Mouse (Mus musculus): ENCODE measurements around the gene Avpr2. TPM values are rescaled to one million over a fixed set of nuclear protein-coding genes. Genes with fewer than 3 reads are reported as not detected.
A peak's percentile ranks its signal among the peaks of the same experiment; 100 is the strongest.

Gene Avpr2
- polyA plus RNA-seq, 1 experiment from 2014 or later: 23.3 TPM

DNA sequence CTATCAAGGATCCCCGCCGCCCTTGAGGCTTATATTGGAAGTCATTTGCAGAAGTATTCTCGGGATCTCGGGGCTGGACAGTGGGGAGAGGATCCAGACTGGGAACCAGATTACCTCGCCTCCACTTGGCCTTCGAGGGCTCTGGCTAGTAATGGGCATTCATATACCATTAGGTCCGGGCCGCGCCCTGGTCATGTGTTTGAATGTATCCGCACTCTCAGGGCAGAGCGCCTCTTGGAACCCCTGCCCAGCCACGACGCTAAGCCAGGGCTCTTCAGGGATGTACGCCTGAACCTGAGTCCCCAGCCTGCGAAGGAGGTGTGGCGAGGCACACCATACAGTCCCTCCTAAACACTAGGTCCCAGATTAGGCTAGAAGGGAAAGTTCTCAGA is 10.9 kb upstream of the Avpr2 start:
- DNase-seq (ENCODE audit: low spot score) (peak; percentile 0), ATAC-seq (replicated peaks; ENCODE audit: low FRiP score, low read depth) (peak; percentile 48)
- no peaks in the 10 kb centered on the region for H3K9me3 ChIP-seq (replicated peaks; ENCODE audit: low read length)
- peak overlapping the region; percentile 27 for H3K4me3 ChIP-seq (replicated peaks; ENCODE audit: low read depth, low read length)
- no peaks in the 10 kb centered on the region for H3K36me3 ChIP-seq (ENCODE audit: insufficient read depth, low read length)
- no peak overlapping the region for H3K9ac ChIP-seq (ENCODE audit: low read depth, low read length)
- H3K27me3 ChIP-seq (ENCODE audit: insufficient read depth, low read length): no peaks in the 10 kb centered on the region
- WGBS: 32% methylated on average over 16 of the region's 16 CpGs
- H3K4me1 ChIP-seq (replicated peaks; ENCODE audit: insufficient read depth, low read length): no peaks in the 10 kb centered on the region
- no peak for TF ChIP-seq CTCF (IDR thresholded peaks at IDR 0.05; ENCODE audit: low read depth)
- peak overlapping the region; percentile 59 for H3K4me2 ChIP-seq (ENCODE audit: low read length)
- H3K27ac ChIP-seq: peak overlapping the region; percentile 84

DNA sequence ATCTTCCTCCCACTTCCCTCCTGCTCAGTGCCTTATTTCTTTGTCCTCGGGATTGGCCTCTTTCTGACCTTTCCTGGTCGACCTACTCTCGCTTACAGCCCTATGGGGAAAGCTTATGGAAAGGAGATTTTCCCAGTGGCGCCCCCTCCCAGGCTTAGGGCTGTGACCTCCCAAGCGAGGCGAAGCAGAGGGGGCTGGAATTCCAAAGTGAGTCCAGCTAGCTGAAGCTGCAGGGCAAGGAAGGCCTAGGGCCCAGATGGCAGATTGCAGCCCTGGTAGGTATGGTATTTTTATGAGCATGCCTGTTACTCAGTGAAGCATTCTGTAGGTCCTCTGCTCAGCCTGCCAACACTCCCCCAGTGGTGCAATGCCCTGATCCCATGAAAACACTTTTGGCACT is 10.4 kb upstream of the Avpr2 start:
- WGBS: 18% methylated on average over 6 of the region's 6 CpGs

DNA sequence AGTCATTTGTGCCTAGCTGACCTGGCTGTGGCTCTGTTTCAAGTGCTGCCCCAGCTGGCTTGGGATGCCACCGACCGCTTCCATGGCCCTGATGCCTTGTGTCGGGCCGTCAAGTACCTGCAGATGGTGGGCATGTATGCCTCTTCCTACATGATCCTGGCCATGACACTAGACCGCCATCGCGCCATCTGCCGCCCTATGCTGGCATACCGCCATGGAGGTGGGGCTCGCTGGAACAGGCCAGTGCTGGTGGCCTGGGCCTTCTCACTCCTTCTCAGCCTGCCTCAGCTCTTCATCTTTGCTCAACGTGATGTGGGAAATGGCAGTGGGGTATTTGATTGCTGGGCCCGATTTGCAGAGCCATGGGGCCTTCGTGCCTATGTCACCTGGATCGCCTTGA is 931 bp downstream of the Avpr2 start:
- Histone ChIP-seq H3K36me3 (ENCODE audit: insufficient read depth, low read length) (no peaks in the 10 kb centered on the region), H3K4me1 (replicated peaks; ENCODE audit: insufficient read depth, low read length) (no peaks in the 10 kb centered on the region), H3K9ac (ENCODE audit: low read depth, low read length) (no peak overlapping the region), H3K9me3 (replicated peaks; ENCODE audit: low read length) (no peaks in the 10 kb centered on the region), H3K27ac (no peak overlapping the region), H3K4me2 (ENCODE audit: low read length) (no peak overlapping the region), H3K4me3 (replicated peaks; ENCODE audit: low read depth, low read length) (no peak overlapping the region), H3K27me3 (ENCODE audit: insufficient read depth, low read length) (no peaks in the 10 kb centered on the region)
- DNase-seq (ENCODE audit: low spot score): no peak
- no peak for ATAC-seq (replicated peaks; ENCODE audit: low FRiP score, low read depth)
- 86% methylated on average over 14 of the region's 14 CpGs for WGBS
- no peak for TF ChIP-seq CTCF (IDR thresholded peaks at IDR 0.05; ENCODE audit: low read depth)

More for the DNA sequence above, 10.4 kb upstream of the Avpr2 start:
- ATAC-seq (replicated peaks; ENCODE audit: low FRiP score, low read depth) (peak; percentile 90), DNase-seq (ENCODE audit: low spot score) (peak; percentile 59)
- H3K36me3 ChIP-seq (ENCODE audit: insufficient read depth, low read length): no peaks in the 10 kb centered on the region
- H3K27ac ChIP-seq: peak overlapping the region; percentile 84
- TF ChIP-seq CTCF (IDR thresholded peaks at IDR 0.05; ENCODE audit: low read depth): peak; percentile 36
- no peaks in the 10 kb centered on the region for H3K27me3 ChIP-seq (ENCODE audit: insufficient read depth, low read length)
- no peak overlapping the region; the same call in 1 of the 2 replicates for H3K4me2 ChIP-seq (ENCODE audit: low read length)
- H3K4me1 ChIP-seq (replicated peaks; ENCODE audit: insufficient read depth, low read length): no peaks in the 10 kb centered on the region
- H3K9me3 ChIP-seq (replicated peaks; ENCODE audit: low read length): no peaks in the 10 kb centered on the region
- H3K4me3 ChIP-seq (replicated peaks; ENCODE audit: low read depth, low read length): no peak overlapping the region
- H3K9ac ChIP-seq (ENCODE audit: low read depth, low read length): no peak overlapping the region

DNA sequence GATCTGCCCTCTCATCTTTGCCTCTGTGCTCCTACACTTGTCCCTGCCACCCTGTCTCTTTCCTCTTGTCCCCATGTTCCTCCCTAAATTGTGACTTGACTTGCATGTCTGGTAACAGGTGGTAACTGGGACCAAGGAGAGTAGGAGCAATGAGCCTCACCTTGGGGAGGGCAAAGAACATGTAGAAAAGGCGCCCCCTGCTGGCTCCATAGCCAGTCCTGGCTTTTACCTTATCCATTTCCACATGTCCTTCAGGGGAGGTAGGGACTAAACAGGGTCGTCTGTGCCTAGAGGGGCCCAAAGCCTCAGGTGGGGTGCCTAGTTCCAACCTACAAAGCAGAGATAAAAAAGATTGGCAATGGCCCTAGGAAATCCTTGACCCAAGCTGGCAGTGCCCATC is 3.8 kb downstream of the Avpr2 start, which contains the start of gene L1cam:
Gene L1cam, minus strand, starts transcription at position 387 of the 400 bp plus-strand sequence.
- H3K27ac ChIP-seq: no peak within 1 kb of the TSS
- WGBS: 20% methylated on average over 2 of the region's 2 CpGs
- no peak for ATAC-seq (replicated peaks; ENCODE audit: low FRiP score, low read depth)
- peak; percentile 45 for DNase-seq (ENCODE audit: low spot score)
- H3K4me1 ChIP-seq (replicated peaks; ENCODE audit: insufficient read depth, low read length): no peaks in the 10 kb centered on the region
- H3K27me3 ChIP-seq (ENCODE audit: insufficient read depth, low read length): no peaks in the 10 kb centered on the region
- H3K9ac ChIP-seq (ENCODE audit: low read depth, low read length): no peak within 1 kb of the TSS
- no peaks in the 10 kb centered on the region for H3K9me3 ChIP-seq (replicated peaks; ENCODE audit: low read length)
- no peak within 1 kb of the TSS for H3K4me3 ChIP-seq (replicated peaks; ENCODE audit: low read depth, low read length)
- H3K4me2 ChIP-seq (ENCODE audit: low read length): no peak within 1 kb of the TSS
- TF ChIP-seq CTCF (IDR thresholded peaks at IDR 0.05; ENCODE audit: low read depth): peak; percentile 64
- no peaks in the 10 kb centered on the region for H3K36me3 ChIP-seq (ENCODE audit: insufficient read depth, low read length)

DNA sequence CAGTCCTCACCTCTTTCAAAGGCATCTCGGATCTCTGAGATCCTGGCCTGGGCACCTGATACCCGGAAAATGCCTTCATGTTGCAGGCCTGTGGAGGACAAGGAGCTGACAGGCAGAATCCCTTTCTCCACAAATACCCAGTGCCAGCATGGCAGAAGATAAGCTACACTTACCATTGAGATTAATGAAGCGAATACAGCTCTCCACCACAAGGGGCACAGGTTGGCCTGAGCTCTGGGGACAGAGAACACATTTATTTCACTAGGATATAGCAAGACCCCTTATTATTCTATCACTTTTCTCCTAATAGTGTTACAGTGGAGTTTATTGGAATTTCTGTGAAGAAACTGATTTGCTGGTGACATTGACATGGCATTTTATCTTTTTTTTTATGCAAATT is 6.1 kb downstream of the Avpr2 start:
- WGBS: 74% methylated on average over 3 of the region's 3 CpGs
- no peaks in the 10 kb centered on the region for H3K27me3 ChIP-seq (ENCODE audit: insufficient read depth, low read length)
- DNase-seq (ENCODE audit: low spot score): peak; percentile 11

DNA sequence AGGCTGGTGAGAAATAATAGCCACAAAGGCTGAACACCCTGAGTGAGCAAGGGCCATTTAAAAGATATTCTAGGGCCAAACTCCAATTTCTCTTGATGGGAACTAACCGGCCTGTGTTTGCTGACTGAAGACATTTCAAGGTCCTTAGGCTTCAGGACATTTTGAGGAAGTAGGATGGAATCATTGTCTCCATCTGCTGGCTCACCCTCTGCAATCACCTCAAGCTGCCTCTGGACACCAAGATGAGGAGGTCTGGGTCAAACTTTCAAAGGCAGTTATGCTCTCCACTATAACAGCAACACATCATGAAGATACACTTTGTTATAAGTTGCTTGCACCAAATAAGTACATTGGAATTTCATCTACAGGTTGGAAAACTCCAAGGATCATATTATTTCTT is 18.1 kb downstream of the Avpr2 start:
- Histone ChIP-seq H3K27ac (no peak overlapping the region), H3K36me3 (ENCODE audit: insufficient read depth, low read length) (no peaks in the 10 kb centered on the region), H3K9me3 (replicated peaks; ENCODE audit: low read length) (no peaks in the 10 kb centered on the region), H3K9ac (ENCODE audit: low read depth, low read length) (no peak overlapping the region), H3K27me3 (ENCODE audit: insufficient read depth, low read length) (no peaks in the 10 kb centered on the region), H3K4me3 (replicated peaks; ENCODE audit: low read depth, low read length) (no peak overlapping the region), H3K4me2 (ENCODE audit: low read length) (no peak overlapping the region), H3K4me1 (replicated peaks; ENCODE audit: insufficient read depth, low read length) (no peaks in the 10 kb centered on the region)
- 86% methylated on average over 1 of the region's 1 CpGs for WGBS
- TF ChIP-seq CTCF (IDR thresholded peaks at IDR 0.05; ENCODE audit: low read depth): no peak
- ATAC-seq (replicated peaks; ENCODE audit: low FRiP score, low read depth) (no peak), DNase-seq (ENCODE audit: low spot score) (no peak)

More for the DNA sequence above, 6.1 kb downstream of the Avpr2 start:
- H3K4me2 ChIP-seq (ENCODE audit: low read length): no peak overlapping the region
- no peak overlapping the region for H3K4me3 ChIP-seq (replicated peaks; ENCODE audit: low read depth, low read length)
- TF ChIP-seq CTCF (IDR thresholded peaks at IDR 0.05; ENCODE audit: low read depth): peak; percentile 46
- H3K4me1 ChIP-seq (replicated peaks; ENCODE audit: insufficient read depth, low read length): no peaks in the 10 kb centered on the region
- H3K36me3 ChIP-seq (ENCODE audit: insufficient read depth, low read length): no peaks in the 10 kb centered on the region
- no peak for ATAC-seq (replicated peaks; ENCODE audit: low FRiP score, low read depth)
- no peak overlapping the region for H3K9ac ChIP-seq (ENCODE audit: low read depth, low read length)
- H3K27ac ChIP-seq: no peak overlapping the region
- H3K9me3 ChIP-seq (replicated peaks; ENCODE audit: low read length): no peaks in the 10 kb centered on the region

DNA sequence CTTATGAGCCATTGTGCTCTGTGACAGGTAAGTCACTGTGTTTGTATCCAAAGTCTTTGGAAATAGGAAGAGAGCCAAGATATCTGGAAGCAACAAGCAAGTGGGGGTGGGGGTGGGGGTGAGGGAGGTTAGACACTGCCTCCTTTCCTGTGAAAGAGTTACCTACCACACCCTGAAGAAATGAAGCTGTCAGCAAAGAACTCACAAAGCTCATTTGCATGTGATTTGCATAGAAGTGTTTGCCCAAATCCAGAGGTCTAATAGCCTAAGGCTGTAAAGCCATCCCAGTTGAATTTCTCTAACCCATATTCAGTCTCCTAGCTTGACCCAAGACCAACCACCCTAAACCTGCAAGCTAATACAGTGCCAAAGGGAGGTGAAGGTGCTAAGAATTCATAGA is 18.5 kb downstream of the Avpr2 start:
- Histone ChIP-seq H3K9ac (ENCODE audit: low read depth, low read length) (no peak overlapping the region), H3K27me3 (ENCODE audit: insufficient read depth, low read length) (no peaks in the 10 kb centered on the region), H3K36me3 (ENCODE audit: insufficient read depth, low read length) (no peaks in the 10 kb centered on the region), H3K4me1 (replicated peaks; ENCODE audit: insufficient read depth, low read length) (no peaks in the 10 kb centered on the region), H3K9me3 (replicated peaks; ENCODE audit: low read length) (no peaks in the 10 kb centered on the region), H3K27ac (no peak overlapping the region), H3K4me3 (replicated peaks; ENCODE audit: low read depth, low read length) (no peak overlapping the region), H3K4me2 (ENCODE audit: low read length) (no peak overlapping the region)
- TF ChIP-seq CTCF (IDR thresholded peaks at IDR 0.05; ENCODE audit: low read depth): no peak
- DNase-seq (ENCODE audit: low spot score) (no peak), ATAC-seq (replicated peaks; ENCODE audit: low FRiP score, low read depth) (no peak)
